Mouse (Mus musculus): ENCODE results near the gene Muc2. TPM values are rescaled to one million over a fixed set of nuclear protein-coding genes. Genes with fewer than 3 reads are reported as not detected.

Gene Muc2
- polyA plus RNA-seq (2014; fragmentation: Nextera tagmentation; extraction: Ambion mirVana): 0.45 and 0.57 TPM in 2 replicates

GRCm38 (mm10) chr7:141690040-141690439 is at the start of gene Muc2:
Muc2 (plus strand) TSS chr7:141690340.
- Histone ChIP-seq H3K27ac (ENCODE audit: low read length) (no peak within 1 kb of the TSS), H3K36me3 (ENCODE audit: control insufficient read depth, insufficient read depth, low read length) (no peaks in the 10 kb centered on the region), H3K4me1 (ENCODE audit: control insufficient read depth, insufficient read depth, low read length) (no peaks in the 10 kb centered on the region), H3K4me3 (ENCODE audit: low read depth, low read length) (no peak within 1 kb of the TSS), H3K4me2 (replicated peaks; ENCODE audit: low read depth, low read length) (no peak within 1 kb of the TSS), H3K9ac (replicated peaks; ENCODE audit: low read depth, low read length) (no peak within 1 kb of the TSS), H3K9me3 (ENCODE audit: control insufficient read depth, low read depth, low read length) (no peaks in the 10 kb centered on the region), H3K27me3 (ENCODE audit: control insufficient read depth, insufficient read depth, low read length) (no peaks in the 10 kb centered on the region)
- 63% methylated on average over 8 of the region's 8 CpGs for WGBS
- ATAC-seq (ENCODE audit: insufficient number of reproducible peaks, insufficient read depth, low FRiP score, low read depth): no peak

- Histone ChIP-seq H3K4me3 (ENCODE audit: low read depth, low read length) (no peak overlapping the region), H3K27ac (ENCODE audit: low read length) (no peak overlapping the region), H3K36me3 (ENCODE audit: control insufficient read depth, insufficient read depth, low read length) (no peaks in the 10 kb centered on the region), H3K27me3 (ENCODE audit: control insufficient read depth, insufficient read depth, low read length) (no peaks in the 10 kb centered on the region), H3K4me1 (ENCODE audit: control insufficient read depth, insufficient read depth, low read length) (no peaks in the 10 kb centered on the region), H3K9me3 (ENCODE audit: control insufficient read depth, low read depth, low read length) (no peaks in the 10 kb centered on the region), H3K9ac (replicated peaks; ENCODE audit: low read depth, low read length) (no peak overlapping the region), H3K4me2 (replicated peaks; ENCODE audit: low read depth, low read length) (no peak overlapping the region)
- no peak for ATAC-seq (ENCODE audit: insufficient number of reproducible peaks, insufficient read depth, low FRiP score, low read depth)
- 94% methylated on average over 1 of the region's 1 CpGs for WGBS
Measured at GRCm38 (mm10) chr7:141642375-141642774, 47.8 kb upstream of the Muc2 start.

GRCm38 (mm10) chr7:141643160-141643559 is 47.0 kb upstream of the Muc2 start:
- Histone ChIP-seq H3K36me3 (ENCODE audit: control insufficient read depth, insufficient read depth, low read length) (no peaks in the 10 kb centered on the region), H3K4me3 (ENCODE audit: low read depth, low read length) (no peak overlapping the region), H3K4me2 (replicated peaks; ENCODE audit: low read depth, low read length) (no peak overlapping the region), H3K9me3 (ENCODE audit: control insufficient read depth, low read depth, low read length) (no peaks in the 10 kb centered on the region), H3K27ac (ENCODE audit: low read length) (no peak overlapping the region), H3K9ac (replicated peaks; ENCODE audit: low read depth, low read length) (no peak overlapping the region), H3K27me3 (ENCODE audit: control insufficient read depth, insufficient read depth, low read length) (no peaks in the 10 kb centered on the region), H3K4me1 (ENCODE audit: control insufficient read depth, insufficient read depth, low read length) (no peaks in the 10 kb centered on the region)
- ATAC-seq (ENCODE audit: insufficient number of reproducible peaks, insufficient read depth, low FRiP score, low read depth): no peak
- WGBS: 57% methylated on average over 3 of the region's 3 CpGs

GRCm38 (mm10) chr7:141647083-141647482 is 43.1 kb upstream of the Muc2 start:
- Histone ChIP-seq H3K9ac (replicated peaks; ENCODE audit: low read depth, low read length) (no peak overlapping the region), H3K4me1 (ENCODE audit: control insufficient read depth, insufficient read depth, low read length) (no peaks in the 10 kb centered on the region), H3K36me3 (ENCODE audit: control insufficient read depth, insufficient read depth, low read length) (no peaks in the 10 kb centered on the region), H3K27ac (ENCODE audit: low read length) (no peak overlapping the region), H3K27me3 (ENCODE audit: control insufficient read depth, insufficient read depth, low read length) (no peaks in the 10 kb centered on the region), H3K4me3 (ENCODE audit: low read depth, low read length) (no peak overlapping the region), H3K4me2 (replicated peaks; ENCODE audit: low read depth, low read length) (no peak overlapping the region), H3K9me3 (ENCODE audit: control insufficient read depth, low read depth, low read length) (no peaks in the 10 kb centered on the region)
- WGBS: 69% methylated on average over 2 of the region's 2 CpGs
- no peak for ATAC-seq (ENCODE audit: insufficient number of reproducible peaks, insufficient read depth, low FRiP score, low read depth)

GRCm38 (mm10) chr7:141647815-141648214 is 42.3 kb upstream of the Muc2 start:
- Histone ChIP-seq H3K9ac (replicated peaks; ENCODE audit: low read depth, low read length) (no peak overlapping the region), H3K4me1 (ENCODE audit: control insufficient read depth, insufficient read depth, low read length) (no peaks in the 10 kb centered on the region)
- ATAC-seq (ENCODE audit: insufficient number of reproducible peaks, insufficient read depth, low FRiP score, low read depth): no peak

GRCm38 (mm10) chr7:141652191-141652590 is 37.9 kb upstream of the Muc2 start:
- no peak overlapping the region for H3K9ac ChIP-seq (replicated peaks; ENCODE audit: low read depth, low read length)
- WGBS: 42% methylated on average over 7 of the region's 7 CpGs
- no peak overlapping the region for H3K27ac ChIP-seq (ENCODE audit: low read length)
- no peak overlapping the region for H3K4me3 ChIP-seq (ENCODE audit: low read depth, low read length)
- no peak for ATAC-seq (ENCODE audit: insufficient number of reproducible peaks, insufficient read depth, low FRiP score, low read depth)
- no peaks in the 10 kb centered on the region for H3K4me1 ChIP-seq (ENCODE audit: control insufficient read depth, insufficient read depth, low read length)
- no peaks in the 10 kb centered on the region for H3K27me3 ChIP-seq (ENCODE audit: control insufficient read depth, insufficient read depth, low read length)
- H3K9me3 ChIP-seq (ENCODE audit: control insufficient read depth, low read depth, low read length): no peaks in the 10 kb centered on the region
- no peaks in the 10 kb centered on the region for H3K36me3 ChIP-seq (ENCODE audit: control insufficient read depth, insufficient read depth, low read length)
- H3K4me2 ChIP-seq (replicated peaks; ENCODE audit: low read depth, low read length): no peak overlapping the region

More at GRCm38 (mm10) chr7:141647815-141648214, 42.3 kb upstream of the Muc2 start:
- Histone ChIP-seq H3K27ac (ENCODE audit: low read length) (no peak overlapping the region), H3K4me2 (replicated peaks; ENCODE audit: low read depth, low read length) (no peak overlapping the region), H3K36me3 (ENCODE audit: control insufficient read depth, insufficient read depth, low read length) (no peaks in the 10 kb centered on the region), H3K4me3 (ENCODE audit: low read depth, low read length) (no peak overlapping the region), H3K9me3 (ENCODE audit: control insufficient read depth, low read depth, low read length) (no peaks in the 10 kb centered on the region), H3K27me3 (ENCODE audit: control insufficient read depth, insufficient read depth, low read length) (no peaks in the 10 kb centered on the region)
- WGBS: 65% methylated on average over 11 of the region's 11 CpGs

GRCm38 (mm10) chr7:141660346-141660745 is 29.8 kb upstream of the Muc2 start:
- ATAC-seq (ENCODE audit: insufficient number of reproducible peaks, insufficient read depth, low FRiP score, low read depth): no peak
- no peaks in the 10 kb centered on the region for H3K9me3 ChIP-seq (ENCODE audit: control insufficient read depth, low read depth, low read length)
- WGBS: 75% methylated on average over 1 of the region's 1 CpGs

GRCm38 (mm10) chr7:141661481-141661880 is 28.7 kb upstream of the Muc2 start:
- no peak for ATAC-seq (ENCODE audit: insufficient number of reproducible peaks, insufficient read depth, low FRiP score, low read depth)
- H3K4me2 ChIP-seq (replicated peaks; ENCODE audit: low read depth, low read length): no peak overlapping the region
- H3K27me3 ChIP-seq (ENCODE audit: control insufficient read depth, insufficient read depth, low read length): no peaks in the 10 kb centered on the region
- H3K4me1 ChIP-seq (ENCODE audit: control insufficient read depth, insufficient read depth, low read length): peaks cover 3% of the 10 kb centered on the region; the same call in 1 of the 2 replicates
- no peaks in the 10 kb centered on the region for H3K36me3 ChIP-seq (ENCODE audit: control insufficient read depth, insufficient read depth, low read length)
- no peaks in the 10 kb centered on the region for H3K9me3 ChIP-seq (ENCODE audit: control insufficient read depth, low read depth, low read length)
- no peak overlapping the region for H3K4me3 ChIP-seq (ENCODE audit: low read depth, low read length)
- 77% methylated on average over 3 of the region's 3 CpGs for WGBS
- no peak overlapping the region for H3K27ac ChIP-seq (ENCODE audit: low read length)
- no peak overlapping the region for H3K9ac ChIP-seq (replicated peaks; ENCODE audit: low read depth, low read length)

More at GRCm38 (mm10) chr7:141660346-141660745, 29.8 kb upstream of the Muc2 start:
- H3K4me1 ChIP-seq (ENCODE audit: control insufficient read depth, insufficient read depth, low read length): peaks cover 3% of the 10 kb centered on the region; the same call in 1 of the 2 replicates
- no peak overlapping the region for H3K9ac ChIP-seq (replicated peaks; ENCODE audit: low read depth, low read length)
- no peak overlapping the region for H3K4me3 ChIP-seq (ENCODE audit: low read depth, low read length)
- H3K4me2 ChIP-seq (replicated peaks; ENCODE audit: low read depth, low read length): no peak overlapping the region
- no peaks in the 10 kb centered on the region for H3K27me3 ChIP-seq (ENCODE audit: control insufficient read depth, insufficient read depth, low read length)
- H3K36me3 ChIP-seq (ENCODE audit: control insufficient read depth, insufficient read depth, low read length): no peaks in the 10 kb centered on the region
- H3K27ac ChIP-seq (ENCODE audit: low read length): no peak overlapping the region

GRCm38 (mm10) chr7:141662223-141662622 is 27.9 kb upstream of the Muc2 start:
- no peak for ATAC-seq (ENCODE audit: insufficient number of reproducible peaks, insufficient read depth, low FRiP score, low read depth)
- 60% methylated on average over 5 of the region's 5 CpGs for WGBS
- no peak overlapping the region for H3K27ac ChIP-seq (ENCODE audit: low read length)
- no peak overlapping the region for H3K9ac ChIP-seq (replicated peaks; ENCODE audit: low read depth, low read length)
- H3K4me1 ChIP-seq (ENCODE audit: control insufficient read depth, insufficient read depth, low read length): peaks cover 3% of the 10 kb centered on the region; the same call in 1 of the 2 replicates
- no peak overlapping the region for H3K4me2 ChIP-seq (replicated peaks; ENCODE audit: low read depth, low read length)
- H3K36me3 ChIP-seq (ENCODE audit: control insufficient read depth, insufficient read depth, low read length): no peaks in the 10 kb centered on the region
- H3K27me3 ChIP-seq (ENCODE audit: control insufficient read depth, insufficient read depth, low read length): no peaks in the 10 kb centered on the region
- H3K4me3 ChIP-seq (ENCODE audit: low read depth, low read length): no peak overlapping the region
- H3K9me3 ChIP-seq (ENCODE audit: control insufficient read depth, low read depth, low read length): no peaks in the 10 kb centered on the region

Measured in stomach, embryonic 14.5 days (tissue).